Mouse (Mus musculus) E14TG2a.4 (cell line): ENCODE measurements around the gene Mxd1.

Source experiments
- CTCF ChIP-seq: conservative IDR thresholded peaks from 2 replicates; pipeline ENCODE4 v1.5.1; 2014; ENCODE audit warnings: low read length
- NANOG ChIP-seq: IDR thresholded peaks from 2 replicates; pipeline ENCODE4 v1.6.1; 2014; ENCODE audit warnings: borderline replicate concordance, low read length, mixed read lengths

GRCm38 (mm10) chr6:86598742-86599193, 70.2 kb downstream of the Mxd1 start:
- no peak for TF ChIP-seq CTCF
- TF ChIP-seq NANOG: no peak
